Comparison of ENCODE assay signal across 10 mouse cellular contexts in genomic region chr4:150598686-150599085, GRCm38 (mm10). TPM values are rescaled to one million over a fixed set of nuclear protein-coding genes. Genes with fewer than 3 reads are reported as not detected.
DNase-seq lines count a peak whose midpoint lies in the region; ATAC-seq lines count a peak whose summit lies in the region.
"Had no signal": no experiment of that assay in that cellular context is flagged by ENCODE, and none has a peak within 500 bp of the region (broad histone marks: within the 10 kb centered on the region; RNA-seq: fewer than 3 reads in every experiment).

No protein-coding gene starts in this region.

- H3K4me3 ChIP-seq in heart, embryonic 13.5 days: no peak overlapping the region
- no peak overlapping the region for H3K4me3 ChIP-seq in forebrain, embryonic 16.5 days (replicated peaks; ENCODE audit: low read length)
- H3K4me3 ChIP-seq: liver, embryonic 12.5 days had no signal

- H3K9ac ChIP-seq in heart, embryonic 13.5 days: no peak overlapping the region
- H3K9ac ChIP-seq in forebrain, embryonic 16.5 days (replicated peaks; ENCODE audit: low read depth, low read length): no peak overlapping the region
- H3K9ac ChIP-seq: liver, embryonic 12.5 days had no signal

- H3K9me3 ChIP-seq in heart, embryonic 13.5 days: no peaks in the 10 kb centered on the region
- no peaks in the 10 kb centered on the region for H3K9me3 ChIP-seq in forebrain, embryonic 16.5 days (ENCODE audit: control insufficient read depth, low read length)
- H3K9me3 ChIP-seq: liver, embryonic 12.5 days had no signal

- H3K4me1 ChIP-seq in heart, embryonic 13.5 days: peaks cover 54% of the 10 kb centered on the region
- peaks cover 12% of the 10 kb centered on the region for H3K4me1 ChIP-seq in forebrain, embryonic 16.5 days (replicated peaks; ENCODE audit: control insufficient read depth, insufficient read depth, low read length)

- no peaks in the 10 kb centered on the region for H3K27me3 ChIP-seq in heart, embryonic 13.5 days (replicated peaks)
- H3K27me3 ChIP-seq in forebrain, embryonic 16.5 days (replicated peaks; ENCODE audit: control insufficient read depth, insufficient read depth, low read length): no peaks in the 10 kb centered on the region
- H3K27me3 ChIP-seq: liver, embryonic 12.5 days had no signal

- no peaks in the 10 kb centered on the region for H3K36me3 ChIP-seq in heart, embryonic 13.5 days
- H3K36me3 ChIP-seq in forebrain, embryonic 16.5 days (ENCODE audit: control insufficient read depth, insufficient read depth): no peaks in the 10 kb centered on the region
- H3K36me3 ChIP-seq: liver, embryonic 12.5 days had no signal

- H3K4me2 ChIP-seq in heart, embryonic 13.5 days: no peak overlapping the region
- H3K4me2 ChIP-seq in forebrain, embryonic 16.5 days (ENCODE audit: low read length): no peak overlapping the region
- H3K4me2 ChIP-seq: liver, embryonic 12.5 days had no signal

- 21% methylated on average over 1 of the region's 1 CpGs for WGBS in heart, embryonic 13.5 days
- WGBS in forebrain, embryonic 16.5 days: 53% methylated on average over 1 of the region's 1 CpGs

- no peak for ATAC-seq in heart, embryonic 13.5 days (ENCODE audit: extremely low read depth, insufficient number of reproducible peaks, low FRiP score, low TSS enrichment)
- ATAC-seq in forebrain, embryonic 16.5 days: peak; percentile 57; the same call in 1 of the 2 replicates
- ATAC-seq: liver, embryonic 12.5 days had no signal

- intact Hi-C loops in left cerebral cortex, postnatal 4 days (cut with DNase I): no loop called here
- intact Hi-C loops in heart, postnatal 10 days (cut with DNase I): no loop called here

- DNase-seq in heart, adult 8-10 months (ENCODE audit: low spot score): no peak
- peak; percentile 78 for DNase-seq in left cerebral cortex, postnatal 4 days
- no peak for DNase-seq in left cerebral cortex, adult 8-10 months (ENCODE audit: low spot score in 2 of 2)
- DNase-seq in heart, postnatal 10 days: peak; percentile 66 to 70
- DNase-seq in adipocyte (ENCODE audit: low spot score): no peak
- DNase-seq: spleen, adult 18-20 months had no signal

- peak overlapping the region; percentile 64 for H3K27ac ChIP-seq in heart, embryonic 13.5 days (replicated peaks)
- H3K27ac ChIP-seq in forebrain, embryonic 16.5 days (ENCODE audit: low read length): no peak overlapping the region
- H3K27ac ChIP-seq: liver, embryonic 12.5 days had no signal

RNA-seq across cellular contexts. Expression of gene Slc45a1, which starts 53.3 kb away (rescaled TPM):
- polyA plus RNA-seq in heart, embryonic 13.5 days (2015; fragmentation: Nextera tagmentation; extraction: Ambion mirVana): 0.05 and 0.08 TPM in 2 replicates
- total RNA-seq in heart, adult 8-10 months (2022): not detected
- 10 to 100 TPM; 40.9 to 41.7 TPM for total RNA-seq in left cerebral cortex, postnatal 4 days (2021)
- total RNA-seq in left cerebral cortex, adult 8-10 months (2022): 10 to 100 TPM; 46.9 to 54.4 (median 48.5) TPM
- 19.3 and 25.8 TPM in 2 replicates for polyA plus RNA-seq in forebrain, embryonic 16.5 days (2015; fragmentation: Nextera tagmentation; extraction: Ambion mirVana)
- not detected for total RNA-seq in heart, postnatal 10 days (2021)
- total RNA-seq: granulocyte monocyte progenitor cell, adult 5-6 weeks had no signal
- polyA plus RNA-seq: liver, embryonic 12.5 days had no signal

Comparison
In these comparisons a context has a peak if more than half of its experiments do, and no peak if none do; other contexts are left out.
1. DNase-seq: peak in left cerebral cortex, postnatal 4 days (single experiment) and heart, postnatal 10 days (2 of 2); none in heart, adult 8-10 months (single experiment), left cerebral cortex, adult 8-10 months (0 of 2) and adipocyte (single experiment).
2. RNA of gene Slc45a1, which starts 53.3 kb away (total RNA-seq): 46.9 to 54.4 TPM in left cerebral cortex, adult 8-10 months and 40.9 to 41.7 TPM in left cerebral cortex, postnatal 4 days; not detected in heart, adult 8-10 months and not detected in heart, postnatal 10 days; every median in the first group is over 10 times any median in the second.